Comparison of ENCODE assay signal across 15 mouse cellular contexts in genomic region chr9:51026952-51027351, GRCm38 (mm10). TPM values are rescaled to one million over a fixed set of nuclear protein-coding genes. Genes with fewer than 3 reads are reported as not detected.
"Had no signal": no experiment of that assay in that cellular context is flagged by ENCODE, and none has a peak within 500 bp of the region (broad histone marks: within the 10 kb centered on the region; RNA-seq: fewer than 3 reads in every experiment).

No protein-coding gene starts in this region.

- H3K9me3 ChIP-seq: kidney, embryonic 15.5 days; limb, embryonic 15.5 days; liver, embryonic 12.5 days; midbrain, embryonic 10.5 days; neural tube, embryonic 13.5 days had no signal

- ATAC-seq: liver, embryonic 12.5 days had no signal

- H3K27ac ChIP-seq: kidney, embryonic 15.5 days; left cerebral cortex, adult 2 months; limb, embryonic 15.5 days; liver, embryonic 12.5 days; midbrain, embryonic 10.5 days; neural tube, embryonic 13.5 days had no signal

- H3K4me1 ChIP-seq: kidney, embryonic 15.5 days; limb, embryonic 15.5 days; liver, embryonic 12.5 days; midbrain, embryonic 10.5 days; neural tube, embryonic 13.5 days had no signal

- H3K4me3 ChIP-seq: kidney, embryonic 15.5 days; left cerebral cortex, adult 2 months; limb, embryonic 15.5 days; liver, embryonic 12.5 days; midbrain, embryonic 10.5 days; neural tube, embryonic 13.5 days had no signal

- H3K36me3 ChIP-seq: kidney, embryonic 15.5 days; limb, embryonic 15.5 days; liver, embryonic 12.5 days; midbrain, embryonic 10.5 days; neural tube, embryonic 13.5 days had no signal

- H3K9ac ChIP-seq: kidney, embryonic 15.5 days; limb, embryonic 15.5 days; liver, embryonic 12.5 days; lung, embryonic 14.5 days; neural tube, embryonic 13.5 days had no signal

- H3K4me2 ChIP-seq: kidney, embryonic 15.5 days; limb, embryonic 15.5 days; liver, embryonic 12.5 days; lung, embryonic 14.5 days; neural tube, embryonic 13.5 days had no signal

- DNase-seq: kidney, postnatal 25 days; lung, embryonic 14.5 days; lung, postnatal 10 days; lung, postnatal 4 days; midbrain, embryonic 14.5 days; thymus, adult 2 months; thymus, postnatal 36 days had no signal

- H3K27me3 ChIP-seq: kidney, embryonic 15.5 days; liver, embryonic 12.5 days; neural tube, embryonic 13.5 days had no signal

RNA-seq across cellular contexts. Expression of gene Btg4, which starts 33.7 kb away (rescaled TPM):
- polyA plus RNA-seq: kidney, embryonic 15.5 days; limb, embryonic 11.5 days; limb, embryonic 15.5 days; liver, embryonic 12.5 days; liver, embryonic 16.5 days; lung, embryonic 14.5 days; midbrain, embryonic 10.5 days; midbrain, embryonic 14.5 days; neural tube, embryonic 13.5 days; thymus, adult 2 months had no signal
